Mouse (Mus musculus) Patski (cell line): ENCODE data around the gene Paox. TPM values are rescaled to one million over a fixed set of nuclear protein-coding genes. Genes with fewer than 3 reads are reported as not detected.

Experiments used
- ATAC-seq: fragments of 100-300 bp; one replicate; pipeline ENCODE4 v1.8.0; 2021
- CTCF ChIA-PET: fragments of 350-600 bp; sonication (Branson Sonifier 250); formaldehyde crosslinking; loops from one replicate; lab custom pipeline; 2022; ENCODE audit warnings: inconsistent platforms; lab: Charles Lee
- POLR2A ChIA-PET: fragments of 350-600 bp; sonication (Branson Sonifier 250); formaldehyde crosslinking; loops from one replicate; lab custom pipeline; 2022; ENCODE audit warnings: antibody characterized with exemption, inconsistent platforms; lab: Charles Lee
- DNase-seq: peaks from one replicate; pipeline ENCODE4 v3.0.0-alpha.2; 2011; ENCODE audit warnings: low read depth, low spot score
- H3K27me3 ChIP-seq: fragments of 371-371 bp; one replicate; pipeline ENCODE4 v1.5.1; 2021
- CTCF ChIP-seq: fragments of 100-300 bp; IDR thresholded peaks from one replicate; pipeline ENCODE4 v1.5.1; 2021
- in situ Hi-C: fragments of 300-500 bp; cut with MboI; formaldehyde crosslinking; loops from 3 replicates; pipeline ENCODE4 v1.11.1; 2018; ENCODE audit warnings: low pct_unique_long_range_greater_than_20kb, mixed read lengths
- polyA plus RNA-seq: library from polyadenylated mRNA; unstranded; gene quantifications from one replicate; pipeline ENCODE4 v1.2.3, GENCODE M21; 2021

Gene Paox
- polyA plus RNA-seq, 1 experiment from 2014 or later: 9.8 TPM

- ATAC-seq: no peak
- CTCF ChIA-PET: interaction anchor here (0.8 kb wide), 1 partner anchor 19 kb away, joined by 3 read pairs; no protein-coding TSS in a partner anchor
- no peak for DNase-seq
- POLR2A ChIA-PET: no interaction called here
- in situ Hi-C loops: no loop called here
- TF ChIP-seq CTCF: no peak
- H3K27me3 ChIP-seq: no peaks in the 10 kb centered on the region
These were observed 22.6 kb upstream of the Paox start, which contains the start of gene Prap1 for GRCm38 (mm10) chr7:140092924-140093528. Prap1 (plus strand) TSS chr7:140093395.

- H3K27me3 ChIP-seq: no peaks in the 10 kb centered on the region
- DNase-seq (no peak), ATAC-seq (no peak)
- ChIA-PET POLR2A (no interaction called here), CTCF (no interaction called here)
- no peak for TF ChIP-seq CTCF
- in situ Hi-C loops: no loop called here
These were observed 20.6 kb upstream of the Paox start for GRCm38 (mm10) chr7:140094954-140095353.

- POLR2A ChIA-PET: no interaction called here
- TF ChIP-seq CTCF: no peak
- H3K27me3 ChIP-seq: no peaks in the 10 kb centered on the region
- DNase-seq: no peak
- CTCF ChIA-PET: no interaction called here
- in situ Hi-C loops: no loop called here
- no peak for ATAC-seq
These were observed 20.0 kb upstream of the Paox start for GRCm38 (mm10) chr7:140095556-140095955.

- in situ Hi-C loops: no loop called here
- H3K27me3 ChIP-seq: no peaks in the 10 kb centered on the region
- CTCF ChIA-PET: no interaction called here
- POLR2A ChIA-PET: no interaction called here
- TF ChIP-seq CTCF: no peak
- no peak for ATAC-seq
- DNase-seq: no peak
These were observed 19.5 kb upstream of the Paox start for GRCm38 (mm10) chr7:140096055-140096454.

DNA sequence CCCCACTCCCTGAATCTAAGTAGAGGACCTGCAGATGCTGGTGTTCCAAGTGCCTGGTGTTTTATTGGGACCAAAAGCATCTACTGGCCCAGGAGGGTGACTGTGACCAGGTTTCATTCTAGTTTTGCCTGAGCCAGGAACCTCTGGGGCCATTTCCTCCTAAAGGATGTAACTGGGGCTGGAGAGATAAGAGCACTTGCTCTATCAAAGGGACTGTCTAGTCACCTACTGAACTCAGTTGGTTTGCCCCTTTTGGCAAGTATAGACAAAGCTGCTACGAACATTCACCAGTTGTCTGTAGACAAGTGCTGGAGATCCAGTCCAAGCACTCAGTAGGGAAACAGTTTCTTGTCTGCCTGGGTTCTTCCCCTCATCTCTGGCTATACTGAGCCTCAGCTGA is 17.1 kb upstream of the Paox start:
- H3K27me3 ChIP-seq: no peaks in the 10 kb centered on the region
- in situ Hi-C loops: no loop called here
- CTCF ChIA-PET: no interaction called here
- DNase-seq: no peak
- no peak for ATAC-seq
- POLR2A ChIA-PET: interaction anchor here (0.5 kb wide), 1 partner anchor 65 kb away, joined by 3 read pairs; no protein-coding TSS in a partner anchor
- no peak for TF ChIP-seq CTCF

GRCm38 (mm10) chr7:140101498-140101897 is 14.1 kb upstream of the Paox start:
- ChIA-PET CTCF (no interaction called here), POLR2A (no interaction called here)
- TF ChIP-seq CTCF: no peak
- in situ Hi-C loops: loop anchor here (25.0 kb wide), 1 partner anchor 1061 kb away; the partner anchor contains the start of gene Rnh1
- ATAC-seq: no peak
- no peaks in the 10 kb centered on the region for H3K27me3 ChIP-seq
- DNase-seq: no peak

DNA sequence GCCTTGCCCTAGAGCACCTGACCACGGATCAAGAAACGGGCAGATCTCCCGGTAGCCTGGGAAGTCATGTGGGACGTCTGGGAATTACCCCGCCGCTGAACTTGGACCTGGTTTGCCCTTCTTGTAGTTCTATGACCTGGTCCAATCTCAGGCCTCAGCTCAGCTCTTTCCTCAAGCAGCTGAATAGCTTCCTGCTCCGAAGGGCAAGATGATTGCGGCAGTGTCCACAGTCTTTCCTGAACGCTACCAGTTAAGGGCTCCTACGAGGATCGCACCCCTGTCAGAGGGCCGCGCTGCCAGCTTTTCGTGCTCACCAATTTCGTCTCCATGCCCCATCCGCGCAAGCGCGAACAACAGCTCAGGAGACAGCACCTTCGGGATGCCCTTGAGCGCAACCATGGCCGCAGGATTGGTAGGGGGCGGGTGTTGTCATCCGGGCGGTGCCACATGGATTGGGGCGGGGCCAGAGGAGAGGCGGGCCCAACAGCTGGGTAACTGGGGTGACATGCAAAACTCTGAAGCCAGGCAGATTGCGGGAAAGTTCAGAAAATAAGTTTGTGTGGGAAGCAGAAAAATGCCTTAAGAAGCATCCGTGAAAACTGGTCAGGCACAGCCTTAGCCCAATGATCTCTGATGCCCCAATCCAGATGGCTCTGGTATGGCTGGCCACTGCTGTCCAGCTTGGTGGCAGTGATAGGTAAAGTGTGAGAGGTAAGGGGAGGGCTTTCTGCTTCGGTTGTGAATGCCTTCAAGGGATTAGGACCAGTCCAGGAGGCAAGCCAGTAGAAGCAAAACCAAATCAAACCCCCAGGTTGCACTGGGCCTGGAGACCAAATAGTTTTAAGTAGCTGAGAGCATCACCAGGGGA is 13.4 kb upstream of the Paox start, which contains the start of gene Fuom:
Gene Fuom (minus strand): TSS at position 449 of the 868 bp plus-strand sequence.
- ChIA-PET POLR2A (interaction anchor here (1.3 kb wide), 1 partner anchor 35 kb away, joined by 5 read pairs; the partner anchor contains the start of gene Mtg1), CTCF (interaction anchor here (1.1 kb wide), 1 partner anchor 10 kb away, joined by 4 read pairs; no protein-coding TSS in a partner anchor)
- TF ChIP-seq CTCF: no peak
- DNase-seq (no peak), ATAC-seq (peak; percentile 77)
- H3K27me3 ChIP-seq: no peaks in the 10 kb centered on the region
- in situ Hi-C loops: loop anchor here (25.0 kb wide), 1 partner anchor 1060 kb away; the partner anchor contains the start of gene Rnh1

DNA sequence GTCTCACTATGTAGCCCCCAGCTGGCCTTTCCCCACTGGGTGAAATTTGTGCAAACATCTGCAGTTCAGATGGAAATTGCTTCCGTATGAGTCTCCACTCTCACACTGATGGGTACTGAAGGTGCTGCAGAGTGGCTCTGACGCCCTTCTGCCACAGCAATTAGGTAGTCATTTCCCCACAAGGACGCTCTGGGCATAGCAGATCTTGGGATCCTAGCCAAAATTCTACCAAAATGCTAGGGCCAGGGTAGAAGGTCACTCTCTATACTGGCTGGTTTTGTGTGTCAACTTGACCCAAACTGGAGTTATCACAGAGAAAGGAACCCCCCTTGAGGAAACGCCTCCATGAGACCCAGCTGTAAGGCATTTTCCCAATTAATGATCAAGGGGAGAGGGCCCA is 11.6 kb upstream of the Paox start:
- no peak for ATAC-seq
- H3K27me3 ChIP-seq: no peaks in the 10 kb centered on the region
- no peak for TF ChIP-seq CTCF
- in situ Hi-C loops: loop anchor here (25.0 kb wide), 1 partner anchor 1058 kb away; the partner anchor contains the start of gene Rnh1
- ChIA-PET POLR2A (no interaction called here), CTCF (no interaction called here)
- DNase-seq: no peak

- POLR2A ChIA-PET: interaction anchor here (0.6 to 1.0 kb wide), 2 partner anchors 17 to 25 kb away, joined by 3 read pairs; partner anchors contain the start of gene Mtg1
- CTCF ChIA-PET: interaction anchor here (1.2 to 1.3 kb wide), 2 partner anchors 9 to 19 kb away, joined by 3 to 4 read pairs; partner anchors contain the start of gene Fuom
- in situ Hi-C loops: loop anchor here (25.0 kb wide), 1 partner anchor 1050 kb away; the partner anchor contains the start of gene Rnh1
- DNase-seq: peak; percentile 70
- peak; percentile 73 for ATAC-seq
- no peak for TF ChIP-seq CTCF
- H3K27me3 ChIP-seq: no peaks in the 10 kb centered on the region
These were observed 3.7 kb upstream of the Paox start for GRCm38 (mm10) chr7:140111943-140112342.
